Mouse (Mus musculus): Measurements from ENCODE around the gene Peli2. TPM values are rescaled to one million over a fixed set of nuclear protein-coding genes. Genes with fewer than 3 reads are reported as not detected.

Peli2 gene
- polyA plus RNA-seq, 1 experiment from 2014 or later, result 5.1 TPM

DNA sequence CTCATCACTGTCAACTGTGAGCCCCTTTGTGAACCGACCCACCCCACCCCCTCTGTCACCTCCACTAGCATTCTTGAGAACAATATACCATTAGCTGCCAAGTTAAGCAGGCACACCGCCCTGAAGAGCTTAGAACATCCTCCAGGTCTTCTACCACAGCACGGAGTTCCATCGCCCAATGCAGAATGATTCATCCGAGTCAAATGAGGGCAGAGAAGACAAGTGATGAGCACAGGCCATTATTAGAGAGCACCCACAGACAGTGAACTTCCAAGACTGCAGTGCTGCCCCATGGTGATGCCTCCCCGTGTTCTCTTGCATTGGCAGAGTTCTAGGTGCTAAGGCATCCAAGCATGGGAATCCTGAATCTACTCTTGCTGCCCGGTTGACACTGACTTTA is 172.9 kb downstream of the Peli2 start:
- H3K4me1 ChIP-seq (ENCODE audit: control insufficient read depth, insufficient read depth, low read length), result no peaks in the 10 kb centered on the region
- no peak for DNase-seq (ENCODE audit: low spot score)
- no peak overlapping the region for H3K4me2 ChIP-seq (ENCODE audit: low read length)
- no peak for ATAC-seq
- WGBS, result 95% methylated on average over 7 of the region's 7 CpGs
- H3K9me3 ChIP-seq (replicated peaks; ENCODE audit: control insufficient read depth, low read length), result no peaks in the 10 kb centered on the region
- no peak overlapping the region for H3K27ac ChIP-seq (ENCODE audit: low read depth, low read length)
- H3K9ac ChIP-seq (ENCODE audit: low read length), result no peak overlapping the region
- no peaks in the 10 kb centered on the region for H3K36me3 ChIP-seq (ENCODE audit: control insufficient read depth, insufficient read depth, low read length)
- no peaks in the 10 kb centered on the region for H3K27me3 ChIP-seq (replicated peaks; ENCODE audit: control insufficient read depth, insufficient read depth, low read length)
- H3K4me3 ChIP-seq (ENCODE audit: low read depth, low read length), result no peak overlapping the region

DNA sequence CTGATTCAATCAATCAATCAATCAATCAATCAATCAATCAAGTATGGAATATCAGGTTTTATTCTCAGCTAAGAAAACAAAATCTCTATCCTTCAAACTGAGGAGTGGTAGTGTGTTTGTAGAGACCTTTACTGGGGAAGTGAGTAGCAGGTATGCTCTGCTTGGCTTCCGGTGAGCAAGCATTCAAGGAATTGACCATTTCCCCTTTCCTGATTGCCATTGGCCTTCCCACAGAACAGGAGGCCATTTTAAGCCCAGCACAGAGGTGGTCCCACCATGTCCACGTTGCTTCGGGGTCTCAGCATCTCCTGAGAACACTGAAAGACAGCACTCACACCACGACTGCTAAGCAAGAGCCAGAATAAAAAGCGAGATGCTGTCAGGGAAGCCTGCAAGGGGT is 174.8 kb downstream of the Peli2 start:
- Histone ChIP-seq H3K9me3 (replicated peaks; ENCODE audit: control insufficient read depth, low read length) (no peaks in the 10 kb centered on the region), H3K4me2 (ENCODE audit: low read length) (no peak overlapping the region), H3K4me3 (ENCODE audit: low read depth, low read length) (no peak overlapping the region), H3K9ac (ENCODE audit: low read length) (no peak overlapping the region), H3K27ac (ENCODE audit: low read depth, low read length) (no peak overlapping the region), H3K4me1 (ENCODE audit: control insufficient read depth, insufficient read depth, low read length) (no peaks in the 10 kb centered on the region), H3K27me3 (replicated peaks; ENCODE audit: control insufficient read depth, insufficient read depth, low read length) (no peaks in the 10 kb centered on the region), H3K36me3 (ENCODE audit: control insufficient read depth, insufficient read depth, low read length) (no peaks in the 10 kb centered on the region)
- ATAC-seq, result no peak
- no peak for DNase-seq (ENCODE audit: low spot score)
- WGBS, result 70% methylated on average over 5 of the region's 5 CpGs

DNA sequence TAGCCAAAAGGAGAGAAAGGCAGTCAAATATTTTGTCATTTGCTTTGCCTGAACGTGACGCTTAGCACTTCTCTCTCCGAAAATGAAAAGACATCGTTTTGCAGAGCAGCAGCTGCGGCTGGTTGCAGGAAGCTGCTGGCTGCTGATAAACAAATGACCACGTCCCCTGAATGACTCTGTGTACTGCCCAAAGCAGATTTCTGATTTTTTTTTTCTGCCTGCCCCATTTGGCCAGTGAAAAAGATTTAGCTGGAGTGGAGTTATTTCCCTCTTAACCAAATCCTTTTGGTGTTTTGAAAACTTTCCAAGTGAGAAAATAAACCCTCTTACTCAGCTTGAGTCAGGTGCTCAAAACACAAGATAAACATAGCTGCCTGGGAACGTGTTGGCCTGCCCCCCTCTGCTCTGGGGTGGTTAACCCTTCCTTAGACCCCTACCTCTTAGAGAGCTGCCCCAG is 175.2 kb downstream of the Peli2 start:
- H3K4me1 ChIP-seq (ENCODE audit: control insufficient read depth, insufficient read depth, low read length), result no peaks in the 10 kb centered on the region
- WGBS, result 32% methylated on average over 7 of the region's 7 CpGs
- H3K36me3 ChIP-seq (ENCODE audit: control insufficient read depth, insufficient read depth, low read length), result no peaks in the 10 kb centered on the region
- no peak overlapping the region for H3K27ac ChIP-seq (ENCODE audit: low read depth, low read length)
- DNase-seq (ENCODE audit: low spot score) (peak; percentile 27), ATAC-seq (no peak)
- H3K4me3 ChIP-seq (ENCODE audit: low read depth, low read length), result no peak overlapping the region
- H3K27me3 ChIP-seq (replicated peaks; ENCODE audit: control insufficient read depth, insufficient read depth, low read length), result no peaks in the 10 kb centered on the region
- no peaks in the 10 kb centered on the region for H3K9me3 ChIP-seq (replicated peaks; ENCODE audit: control insufficient read depth, low read length)
- H3K4me2 ChIP-seq (ENCODE audit: low read length), result no peak overlapping the region
- no peak overlapping the region for H3K9ac ChIP-seq (ENCODE audit: low read length)

DNA sequence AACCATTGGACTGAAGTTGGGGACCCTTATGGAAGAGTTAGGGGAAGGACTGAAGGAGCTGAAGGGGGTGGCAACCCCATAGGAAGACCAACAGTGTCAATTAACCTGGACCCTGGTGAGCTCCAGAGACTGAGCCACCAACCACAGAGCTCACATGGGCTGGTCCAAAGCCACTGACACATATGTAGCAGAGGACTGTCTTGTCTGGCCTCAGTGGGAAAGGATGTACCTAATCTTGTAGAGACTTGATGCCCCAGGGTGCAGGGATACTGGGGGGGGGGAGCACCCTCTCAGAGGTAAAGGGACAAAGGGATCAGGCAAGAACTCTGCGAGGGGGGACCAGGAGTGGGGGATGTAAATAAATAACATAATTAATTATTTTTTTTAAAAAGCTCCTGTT is 176.2 kb downstream of the Peli2 start:
- Histone ChIP-seq H3K36me3 (ENCODE audit: control insufficient read depth, insufficient read depth, low read length) (no peaks in the 10 kb centered on the region), H3K27me3 (replicated peaks; ENCODE audit: control insufficient read depth, insufficient read depth, low read length) (no peaks in the 10 kb centered on the region), H3K4me3 (ENCODE audit: low read depth, low read length) (no peak overlapping the region), H3K4me1 (ENCODE audit: control insufficient read depth, insufficient read depth, low read length) (no peaks in the 10 kb centered on the region), H3K9ac (ENCODE audit: low read length) (no peak overlapping the region), H3K9me3 (replicated peaks; ENCODE audit: control insufficient read depth, low read length) (no peaks in the 10 kb centered on the region), H3K27ac (ENCODE audit: low read depth, low read length) (no peak overlapping the region), H3K4me2 (ENCODE audit: low read length) (no peak overlapping the region)
- no peak for DNase-seq (ENCODE audit: low spot score)
- ATAC-seq, result no peak
- WGBS, result 88% methylated on average over 1 of the region's 1 CpGs

- Histone ChIP-seq H3K4me1 (ENCODE audit: control insufficient read depth, insufficient read depth, low read length) (no peaks in the 10 kb centered on the region), H3K27ac (ENCODE audit: low read depth, low read length) (no peak overlapping the region), H3K4me3 (ENCODE audit: low read depth, low read length) (no peak overlapping the region), H3K36me3 (ENCODE audit: control insufficient read depth, insufficient read depth, low read length) (no peaks in the 10 kb centered on the region), H3K9ac (ENCODE audit: low read length) (no peak overlapping the region), H3K4me2 (ENCODE audit: low read length) (no peak overlapping the region), H3K27me3 (replicated peaks; ENCODE audit: control insufficient read depth, insufficient read depth, low read length) (no peaks in the 10 kb centered on the region), H3K9me3 (replicated peaks; ENCODE audit: control insufficient read depth, low read length) (no peaks in the 10 kb centered on the region)
- DNase-seq (ENCODE audit: low spot score), result no peak
- 89% methylated on average over 10 of the region's 10 CpGs for WGBS
- no peak for ATAC-seq
These were observed 182.0 kb downstream of the Peli2 start for GRCm38 (mm10) chr14:48302471-48303186.

- H3K27me3 ChIP-seq (replicated peaks; ENCODE audit: control insufficient read depth, insufficient read depth, low read length), result no peaks in the 10 kb centered on the region
- no peak overlapping the region for H3K27ac ChIP-seq (ENCODE audit: low read depth, low read length)
- DNase-seq (ENCODE audit: low spot score), result peak; percentile 53
- no peak overlapping the region for H3K9ac ChIP-seq (ENCODE audit: low read length)
- H3K4me3 ChIP-seq (ENCODE audit: low read depth, low read length), result no peak overlapping the region
- H3K4me2 ChIP-seq (ENCODE audit: low read length), result no peak overlapping the region
- no peak for ATAC-seq
- H3K4me1 ChIP-seq (ENCODE audit: control insufficient read depth, insufficient read depth, low read length), result no peaks in the 10 kb centered on the region
- no peaks in the 10 kb centered on the region for H3K9me3 ChIP-seq (replicated peaks; ENCODE audit: control insufficient read depth, low read length)
- H3K36me3 ChIP-seq (ENCODE audit: control insufficient read depth, insufficient read depth, low read length), result no peaks in the 10 kb centered on the region
- WGBS, result 72% methylated on average over 6 of the region's 6 CpGs
These were observed 182.6 kb downstream of the Peli2 start for GRCm38 (mm10) chr14:48303235-48303634.

DNA sequence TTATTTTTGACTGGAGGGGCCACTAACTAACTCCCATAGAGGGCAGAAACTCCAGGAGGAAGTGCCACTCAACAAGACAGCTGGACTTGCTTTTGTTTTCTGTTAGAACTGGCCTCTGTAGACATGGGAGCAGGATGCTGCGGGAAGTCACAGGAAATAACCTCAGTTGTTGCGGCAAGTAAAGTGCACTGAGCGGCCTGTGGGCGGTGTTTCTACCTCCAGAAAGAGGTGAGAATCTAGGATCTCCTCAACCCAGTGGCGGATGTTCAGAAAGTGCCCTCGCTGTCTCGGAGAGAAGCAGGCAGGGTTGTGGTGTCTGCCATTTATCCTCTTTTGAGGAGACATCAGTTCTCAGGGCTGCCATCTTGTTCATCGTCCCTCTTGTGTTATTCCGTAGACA is 183.2 kb downstream of the Peli2 start:
- ATAC-seq, result no peak

GRCm38 (mm10) chr14:48313234-48313633 is 192.6 kb downstream of the Peli2 start:
- H3K27ac ChIP-seq (ENCODE audit: low read depth, low read length), result no peak overlapping the region
- H3K9ac ChIP-seq (ENCODE audit: low read length), result no peak overlapping the region
- WGBS, result 70% methylated on average over 3 of the region's 3 CpGs
- DNase-seq (ENCODE audit: low spot score) (no peak), ATAC-seq (no peak)
- H3K4me1 ChIP-seq (ENCODE audit: control insufficient read depth, insufficient read depth, low read length), result no peaks in the 10 kb centered on the region
- no peaks in the 10 kb centered on the region for H3K9me3 ChIP-seq (replicated peaks; ENCODE audit: control insufficient read depth, low read length)
- H3K27me3 ChIP-seq (replicated peaks; ENCODE audit: control insufficient read depth, insufficient read depth, low read length), result no peaks in the 10 kb centered on the region
- H3K36me3 ChIP-seq (ENCODE audit: control insufficient read depth, insufficient read depth, low read length), result no peaks in the 10 kb centered on the region
- H3K4me3 ChIP-seq (ENCODE audit: low read depth, low read length), result no peak overlapping the region
- H3K4me2 ChIP-seq (ENCODE audit: low read length), result no peak overlapping the region

More for the DNA sequence above, 183.2 kb downstream of the Peli2 start:
- Histone ChIP-seq H3K9me3 (replicated peaks; ENCODE audit: control insufficient read depth, low read length) (no peaks in the 10 kb centered on the region), H3K27ac (ENCODE audit: low read depth, low read length) (no peak overlapping the region), H3K4me1 (ENCODE audit: control insufficient read depth, insufficient read depth, low read length) (no peaks in the 10 kb centered on the region), H3K4me3 (ENCODE audit: low read depth, low read length) (no peak overlapping the region), H3K9ac (ENCODE audit: low read length) (no peak overlapping the region), H3K36me3 (ENCODE audit: control insufficient read depth, insufficient read depth, low read length) (no peaks in the 10 kb centered on the region), H3K4me2 (ENCODE audit: low read length) (no peak overlapping the region), H3K27me3 (replicated peaks; ENCODE audit: control insufficient read depth, insufficient read depth, low read length) (no peaks in the 10 kb centered on the region)
- no peak for DNase-seq (ENCODE audit: low spot score)
- 95% methylated on average over 9 of the region's 9 CpGs for WGBS

DNA sequence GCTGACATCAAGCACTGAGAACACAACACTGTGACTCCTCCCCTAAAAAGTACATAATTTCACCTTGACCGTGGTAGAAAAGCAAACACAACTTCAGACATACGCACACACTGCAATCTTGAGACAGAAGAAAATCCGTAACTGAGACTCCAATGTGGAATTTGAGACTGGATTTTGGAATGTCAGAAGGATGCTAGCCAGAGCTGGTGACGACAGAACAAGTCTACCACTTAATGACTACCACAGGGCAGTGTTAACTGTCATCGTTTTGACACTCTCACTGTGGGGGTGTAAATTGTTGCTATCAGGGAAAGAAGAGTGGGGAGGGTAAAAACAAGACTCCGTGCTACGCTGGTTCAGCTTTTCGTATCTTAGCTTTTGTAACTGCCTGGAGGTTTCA is 195.8 kb downstream of the Peli2 start:
- Histone ChIP-seq H3K4me1 (ENCODE audit: control insufficient read depth, insufficient read depth, low read length) (no peaks in the 10 kb centered on the region), H3K4me2 (ENCODE audit: low read length) (no peak overlapping the region), H3K36me3 (ENCODE audit: control insufficient read depth, insufficient read depth, low read length) (no peaks in the 10 kb centered on the region), H3K27me3 (replicated peaks; ENCODE audit: control insufficient read depth, insufficient read depth, low read length) (no peaks in the 10 kb centered on the region), H3K4me3 (ENCODE audit: low read depth, low read length) (no peak overlapping the region), H3K9me3 (replicated peaks; ENCODE audit: control insufficient read depth, low read length) (no peaks in the 10 kb centered on the region), H3K27ac (ENCODE audit: low read depth, low read length) (no peak overlapping the region), H3K9ac (ENCODE audit: low read length) (no peak overlapping the region)
- DNase-seq (ENCODE audit: low spot score), result no peak
- 76% methylated on average over 8 of the region's 8 CpGs for WGBS
- ATAC-seq, result no peak
